Mouse (Mus musculus): ENCODE results near the gene Hdac9.

Gene Hdac9

DNA sequence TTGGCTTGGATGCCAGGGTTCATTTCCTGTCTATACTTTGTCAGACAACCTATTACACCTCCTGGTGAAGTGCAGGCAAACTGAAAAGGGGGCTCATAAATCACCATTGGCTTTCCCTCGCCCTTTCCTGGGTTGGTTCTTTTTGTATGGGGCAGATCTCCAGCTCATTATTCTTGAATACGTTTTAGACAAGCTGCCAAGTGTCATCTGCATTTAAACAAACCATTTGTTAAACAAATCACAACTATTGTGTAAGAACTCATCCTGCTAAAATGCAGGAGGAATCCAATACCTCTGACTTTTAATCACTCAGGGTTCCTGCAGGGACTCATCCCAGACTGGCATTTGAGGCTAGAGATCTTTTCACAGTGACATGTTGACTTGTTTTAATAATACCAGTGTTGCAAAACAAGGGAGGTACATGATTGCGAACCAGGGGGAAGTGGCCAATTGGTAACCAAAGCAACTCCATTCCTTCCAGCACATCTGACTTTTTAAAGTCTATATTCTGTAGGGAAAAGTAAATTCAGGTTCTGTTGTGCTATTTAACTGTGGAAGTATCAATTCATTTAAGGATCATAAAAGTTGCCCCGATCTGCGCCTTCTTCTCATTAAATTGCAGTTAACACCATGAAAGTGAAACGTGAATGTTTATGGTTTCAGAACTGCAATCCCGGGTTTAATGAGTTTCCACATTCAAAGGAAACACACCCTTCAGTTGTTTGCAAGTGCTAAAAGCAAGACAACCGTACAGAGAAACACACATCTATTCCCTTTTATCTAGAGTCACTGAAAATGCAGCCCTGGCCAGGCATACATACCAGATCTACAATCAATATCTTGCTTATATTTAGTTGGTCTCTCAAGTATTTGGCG is 696.6 kb downstream of the Hdac9 start:
- ATAC-seq (ENCODE audit: low TSS enrichment) = no peak

DNA sequence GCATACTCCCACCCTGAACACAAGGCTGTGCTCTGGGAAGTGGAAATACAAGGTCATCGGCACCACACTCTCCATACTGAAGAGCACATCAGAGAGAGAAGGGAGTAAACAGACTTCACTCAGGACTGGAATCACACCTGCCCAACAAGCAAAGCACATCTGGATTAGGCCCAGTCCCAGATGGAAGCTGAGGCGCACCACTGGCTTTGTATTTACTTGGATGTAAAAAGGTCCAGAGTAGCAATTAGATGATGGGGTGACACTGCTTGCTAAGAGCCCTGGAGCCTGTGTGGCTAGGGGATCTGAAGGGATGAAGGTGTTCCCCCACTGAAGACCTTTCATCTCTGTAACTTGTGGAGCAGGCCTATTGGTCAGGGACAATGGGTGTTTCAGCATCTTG is 698.3 kb downstream of the Hdac9 start:
- no peak for ATAC-seq (ENCODE audit: low TSS enrichment)

DNA sequence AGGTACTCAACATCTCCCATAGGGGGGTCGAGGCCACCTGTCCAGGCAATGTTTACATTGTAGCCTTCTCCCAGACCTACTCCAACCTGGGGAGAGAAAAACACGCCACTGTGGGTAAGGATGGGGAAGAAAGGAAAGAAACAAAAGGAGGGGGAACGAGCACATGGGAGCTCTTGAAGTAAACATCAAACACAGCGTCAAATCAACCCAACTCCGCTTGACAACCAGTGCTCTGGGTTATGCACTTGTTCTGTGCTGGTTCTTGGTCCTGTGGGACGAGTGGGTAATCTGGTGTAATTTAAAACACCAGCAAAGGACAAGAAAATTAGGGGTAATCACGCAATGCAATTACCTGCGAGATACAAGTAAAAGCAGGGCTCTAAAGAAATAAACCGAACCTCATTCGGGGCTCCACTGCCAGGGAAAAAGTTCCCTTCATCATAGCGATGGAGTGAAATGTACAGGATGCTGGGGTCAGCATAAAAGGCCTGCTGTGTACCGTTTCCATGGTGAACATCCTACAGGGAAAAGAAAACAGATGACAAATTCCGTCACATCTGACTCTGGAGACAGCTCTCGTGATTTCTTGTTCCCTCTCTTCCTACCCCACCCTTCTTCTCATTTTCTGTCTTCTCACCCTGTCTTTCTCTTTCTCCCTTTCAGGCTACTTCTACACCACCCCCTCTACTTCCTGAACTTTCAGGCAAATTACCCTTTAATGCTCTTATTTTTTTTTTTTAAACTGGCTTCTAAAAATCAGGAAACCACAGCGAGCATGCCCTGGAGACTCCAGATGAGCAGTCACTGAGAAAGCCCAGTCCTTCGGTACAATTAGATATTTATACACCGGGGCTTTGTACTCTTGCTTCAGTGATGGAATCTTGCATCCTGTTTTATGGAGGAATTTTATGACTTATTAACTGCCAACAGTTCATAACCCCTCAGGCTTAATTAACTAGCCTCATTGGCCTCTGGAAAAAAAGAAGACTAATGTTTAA is 701.6 kb downstream of the Hdac9 start:
- ATAC-seq (ENCODE audit: low TSS enrichment) = no peak

DNA sequence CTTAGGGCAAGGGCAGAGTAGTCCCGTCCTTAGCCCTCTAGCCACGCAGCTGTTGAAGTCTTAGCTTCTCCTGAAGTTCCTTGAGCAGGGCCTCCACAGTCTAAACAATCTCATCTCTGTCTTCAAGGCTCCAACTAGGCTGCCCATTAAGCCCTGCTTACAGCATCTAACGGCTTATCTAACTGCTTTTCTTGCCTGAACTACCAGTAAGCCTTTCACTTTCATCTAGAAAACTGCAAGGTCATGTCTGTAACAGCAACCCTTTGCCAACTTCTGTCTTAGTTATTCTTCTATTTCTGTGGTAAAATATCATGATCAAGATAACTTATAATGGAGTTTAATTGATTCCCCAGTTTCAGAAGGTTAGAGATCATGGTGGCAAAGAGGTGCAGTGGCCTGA is 704.7 kb downstream of the Hdac9 start:
- ATAC-seq (ENCODE audit: low TSS enrichment) = no peak

- no peak for ATAC-seq (ENCODE audit: low TSS enrichment)
Observed at GRCm38 (mm10) chr12:34201471-34201870, 715.4 kb downstream of the Hdac9 start.

GRCm38 (mm10) chr12:34200030-34200446 is 716.9 kb downstream of the Hdac9 start:
- ATAC-seq (ENCODE audit: low TSS enrichment) = no peak

DNA sequence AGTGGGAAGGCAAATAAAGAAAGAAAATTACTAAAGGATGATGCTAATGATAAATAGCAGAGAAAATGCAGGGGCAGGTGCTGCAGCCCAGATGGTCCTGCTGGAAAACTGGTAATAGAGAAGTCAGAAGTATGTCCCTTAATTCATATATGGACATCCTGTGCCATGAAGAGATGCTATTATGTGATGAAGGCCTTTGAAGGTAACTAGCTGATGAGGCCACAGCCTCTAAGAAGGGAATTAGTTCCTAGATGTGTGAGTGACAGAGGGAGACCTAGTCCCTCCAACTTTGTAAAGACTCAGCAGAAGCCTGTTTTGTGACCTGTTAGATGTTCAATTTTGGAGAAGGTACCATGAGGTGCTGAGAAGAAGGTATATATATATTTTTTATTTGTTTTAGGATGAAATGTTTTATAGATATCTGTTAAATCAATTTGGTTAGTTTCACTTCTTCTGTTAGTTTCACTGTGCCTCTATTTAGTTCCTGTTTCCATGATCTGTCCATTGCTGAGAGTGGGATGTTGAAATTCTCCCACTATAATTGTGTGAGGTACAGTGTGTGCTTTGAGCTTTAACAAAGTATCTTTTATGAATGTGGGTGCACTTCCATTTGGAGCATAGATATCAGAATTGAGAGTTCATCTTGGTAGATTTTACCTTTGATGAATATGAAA is 721.6 kb downstream of the Hdac9 start:
- ATAC-seq (ENCODE audit: low TSS enrichment) = no peak

- no peak for ATAC-seq (ENCODE audit: low TSS enrichment)
Observed at GRCm38 (mm10) chr12:34194116-34194515, 722.8 kb downstream of the Hdac9 start.

GRCm38 (mm10) chr12:34191246-34191645 is 725.6 kb downstream of the Hdac9 start:
- ATAC-seq (ENCODE audit: low TSS enrichment) = no peak

- no peak for ATAC-seq (ENCODE audit: low TSS enrichment)
Observed at GRCm38 (mm10) chr12:34178931-34179330, 738.0 kb downstream of the Hdac9 start.

DNA sequence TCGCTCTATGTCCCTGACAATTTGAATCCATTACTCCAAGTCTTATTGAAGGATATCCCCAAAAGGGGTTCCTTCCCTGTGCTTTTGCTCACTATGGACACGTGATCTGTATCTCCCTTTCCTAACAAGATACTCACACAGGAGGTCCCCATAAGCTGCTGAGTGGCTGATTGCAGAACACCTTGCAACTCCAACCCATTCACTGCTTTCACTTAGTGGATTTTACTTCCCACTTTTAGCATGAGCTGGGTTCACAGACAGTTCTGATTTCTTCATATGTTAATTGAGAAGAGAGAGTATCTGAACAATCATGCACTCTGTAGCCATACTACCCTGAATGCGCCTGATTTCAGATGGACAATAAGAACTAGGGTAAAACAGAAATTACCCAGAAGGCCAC is 740.1 kb downstream of the Hdac9 start:
- ATAC-seq (ENCODE audit: low TSS enrichment) = no peak

DNA sequence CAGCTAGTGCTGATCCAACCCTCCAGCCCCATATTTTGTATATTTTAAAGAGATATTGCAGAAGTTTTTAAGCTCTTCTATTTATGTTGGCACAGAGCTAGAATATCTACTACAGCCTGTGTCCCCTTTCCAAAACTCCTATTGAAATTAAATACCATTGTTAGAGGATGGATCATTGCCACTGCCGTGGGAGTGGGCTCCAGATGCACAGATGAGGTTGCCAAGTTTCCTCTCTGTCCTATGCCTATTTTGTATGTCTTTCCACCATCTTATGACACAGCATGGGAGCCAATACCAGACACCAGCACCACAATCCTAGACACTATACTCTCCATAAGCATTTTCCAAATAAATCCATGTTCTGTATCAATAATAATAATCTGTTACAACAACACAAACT is 743.9 kb downstream of the Hdac9 start:
- no peak for ATAC-seq (ENCODE audit: low TSS enrichment)

DNA sequence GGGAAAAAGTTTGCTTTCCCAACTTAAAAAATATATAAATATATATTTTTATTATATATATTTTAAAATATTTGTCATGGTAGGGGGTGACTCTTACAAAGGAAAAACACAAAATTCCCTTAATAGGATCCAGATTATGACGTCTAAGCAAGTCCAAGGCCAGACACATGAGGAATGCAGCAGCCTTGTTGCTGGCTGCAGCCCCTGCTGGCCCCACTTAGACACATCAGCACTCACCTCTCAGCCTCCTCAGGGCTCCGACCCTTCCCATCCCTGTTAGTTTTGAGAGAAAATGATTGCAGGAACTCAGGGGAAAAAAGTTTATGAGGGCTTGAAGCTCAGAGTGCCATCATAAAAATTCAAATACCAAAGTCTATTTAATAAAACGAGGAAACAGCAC is 746.3 kb downstream of the Hdac9 start:
- no peak for ATAC-seq (ENCODE audit: low TSS enrichment)

DNA sequence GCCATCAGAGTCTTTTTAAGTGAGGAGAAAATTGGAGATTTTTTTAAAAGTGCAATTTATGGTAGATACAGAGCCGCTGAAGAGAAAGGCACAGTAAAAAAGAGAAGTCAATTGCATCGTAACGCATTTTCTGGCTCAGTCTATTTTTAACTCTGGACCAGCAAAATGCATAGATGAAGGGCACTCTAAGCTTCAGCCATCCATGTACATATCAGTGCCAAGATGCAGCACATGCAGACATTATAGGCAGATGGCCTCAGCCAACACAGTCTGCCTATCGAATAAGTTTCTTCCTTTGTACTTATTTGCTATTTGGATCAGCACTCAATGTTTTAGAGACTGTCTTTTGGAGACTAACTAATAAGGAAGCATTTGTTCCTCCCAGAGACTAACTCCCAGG is 751.2 kb downstream of the Hdac9 start:
- peak; percentile 64; the same call in 1 of the 2 replicates for ATAC-seq (ENCODE audit: low TSS enrichment)

DNA sequence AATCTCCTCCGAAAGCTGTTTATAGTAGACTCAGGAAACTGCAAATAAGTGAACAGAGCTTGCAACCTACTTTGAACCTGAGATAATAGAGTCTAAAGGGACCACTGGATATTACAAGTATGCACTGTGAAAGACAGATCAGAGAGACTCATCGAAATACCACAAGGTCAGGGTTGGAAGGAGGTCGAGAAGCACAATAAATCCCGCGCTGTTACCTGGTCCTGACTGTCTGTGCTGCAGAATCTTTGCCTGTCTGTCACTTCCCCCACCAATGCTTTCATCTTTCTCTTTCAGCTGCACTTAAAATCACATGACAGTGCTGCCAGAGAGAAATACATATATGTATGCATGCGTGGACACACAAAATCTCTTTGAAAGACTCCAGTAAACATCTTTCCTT is 760.6 kb downstream of the Hdac9 start:
- no peak for ATAC-seq (ENCODE audit: low TSS enrichment)

GRCm38 (mm10) chr12:34155740-34156139 is 761.2 kb downstream of the Hdac9 start:
- no peak for ATAC-seq (ENCODE audit: low TSS enrichment)

DNA sequence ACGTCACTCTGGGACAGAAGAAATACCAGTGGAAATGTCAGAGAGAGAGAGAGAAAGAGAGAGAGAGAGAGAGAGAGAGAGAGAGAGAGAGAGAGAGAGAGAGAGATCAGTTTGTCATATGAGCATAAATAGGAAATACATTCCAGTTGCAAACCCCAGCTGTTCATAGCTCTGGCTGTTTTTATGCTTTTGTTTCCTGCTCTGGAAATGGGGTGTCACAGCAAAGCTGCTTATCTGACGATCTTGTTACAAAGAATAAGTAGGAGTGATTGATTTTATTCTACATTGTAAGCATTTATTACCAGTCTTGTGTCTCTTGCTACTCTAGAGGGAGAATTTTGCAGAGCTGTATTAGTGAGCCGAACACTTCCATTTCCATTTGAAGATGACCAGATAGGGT is 762.1 kb downstream of the Hdac9 start:
- ATAC-seq (ENCODE audit: low TSS enrichment) = no peak

GRCm38 (mm10) chr12:34151336-34151735 is 765.6 kb downstream of the Hdac9 start:
- no peak for ATAC-seq (ENCODE audit: low TSS enrichment)

GRCm38 (mm10) chr12:34142743-34143142 is 774.2 kb downstream of the Hdac9 start:
- no peak for ATAC-seq (ENCODE audit: low TSS enrichment)

- ATAC-seq (ENCODE audit: low TSS enrichment) = no peak
Observed at GRCm38 (mm10) chr12:34113336-34113735, 803.6 kb downstream of the Hdac9 start.

DNA sequence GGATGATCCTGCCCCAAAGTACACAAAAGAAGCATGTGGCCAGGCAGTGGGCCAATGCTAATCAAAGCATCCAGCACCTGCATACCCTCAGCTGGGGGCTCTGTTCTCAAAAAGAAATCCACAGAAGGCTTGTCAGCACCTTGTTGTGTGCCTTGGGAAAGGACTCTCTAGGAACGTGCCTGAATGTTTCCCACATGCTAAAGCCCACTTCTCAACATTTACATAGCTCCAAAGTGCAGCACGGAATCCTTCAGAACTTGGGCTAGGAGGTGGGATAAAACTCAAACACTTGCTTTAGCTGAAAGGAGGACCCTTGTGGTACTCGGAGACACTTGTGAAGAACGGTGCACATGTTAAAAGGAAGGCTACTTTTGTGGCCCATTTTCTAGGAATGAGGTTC is 823.9 kb downstream of the Hdac9 start:
- ATAC-seq (ENCODE audit: low TSS enrichment) = no peak

DNA sequence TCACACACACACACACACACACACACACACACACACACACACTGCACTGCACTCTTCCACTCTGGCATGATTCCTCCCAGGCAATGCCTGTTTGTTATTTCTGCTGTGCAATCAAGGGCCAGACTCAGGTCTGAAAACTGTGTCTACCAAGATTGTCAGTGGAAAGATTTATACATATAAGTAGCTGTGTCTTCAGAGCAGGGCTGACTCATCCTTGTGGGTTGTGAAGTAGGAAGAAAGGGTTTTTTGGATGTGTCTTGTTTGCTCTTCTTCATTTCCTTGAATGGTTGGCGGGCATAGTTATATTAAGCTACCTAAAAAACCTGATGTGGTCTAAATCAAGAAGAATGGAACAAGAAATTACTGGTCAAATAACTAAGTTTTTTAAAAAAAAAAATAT is 825.0 kb downstream of the Hdac9 start:
- ATAC-seq (ENCODE audit: low TSS enrichment) = peak; percentile 100
